Mouse (Mus musculus): ENCODE data around the gene Tmco4. TPM values are rescaled to one million over a fixed set of nuclear protein-coding genes. Genes with fewer than 3 reads are reported as not detected.

Tmco4 gene
- polyA plus RNA-seq, 1 experiment from 2014 or later: 1.4 TPM

DNA sequence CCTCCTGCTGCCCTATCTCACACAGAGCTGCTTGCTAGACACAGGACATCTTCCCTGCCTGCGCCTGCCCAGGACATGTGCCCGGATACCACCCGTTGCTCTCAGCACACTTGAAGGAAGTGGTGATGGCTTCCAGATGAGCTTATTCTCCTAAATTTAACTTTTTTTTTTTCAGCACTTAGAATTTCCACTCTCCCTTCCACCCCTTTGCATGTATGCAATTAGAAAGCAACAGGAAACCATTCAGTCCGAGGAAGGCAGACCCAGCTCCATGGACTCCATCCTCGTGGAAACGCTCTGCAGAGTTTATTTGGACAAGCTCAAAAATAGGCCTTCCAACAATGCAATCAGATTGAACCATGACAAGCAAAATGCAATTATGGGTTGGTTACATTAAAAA, 128.9 kb downstream of the Tmco4 start:
- no peaks in the 10 kb centered on the region for H3K27me3 ChIP-seq (ENCODE audit: control insufficient read depth, insufficient read depth, low read length)
- H3K27ac ChIP-seq (replicated peaks; ENCODE audit: low read depth, low read length): no peak overlapping the region
- H3K4me2 ChIP-seq (ENCODE audit: low read depth, severe bottlenecking): no peak overlapping the region
- peaks cover 11% of the 10 kb centered on the region for H3K36me3 ChIP-seq (ENCODE audit: control insufficient read depth, insufficient read depth, low read length)
- H3K4me1 ChIP-seq (ENCODE audit: control insufficient read depth, insufficient read depth, low read length): no peaks in the 10 kb centered on the region
- ATAC-seq (ENCODE audit: insufficient number of reproducible peaks, low FRiP score, low TSS enrichment, low read depth): no peak
- no peaks in the 10 kb centered on the region for H3K9me3 ChIP-seq (ENCODE audit: control insufficient read depth, low read length)
- no peak overlapping the region for H3K9ac ChIP-seq (ENCODE audit: low read length)
- DNase-seq (ENCODE audit: low spot score): no peak
- 75% methylated on average over 6 of the region's 6 CpGs for WGBS
- no peak overlapping the region for H3K4me3 ChIP-seq (ENCODE audit: low read depth, low read length)

DNA sequence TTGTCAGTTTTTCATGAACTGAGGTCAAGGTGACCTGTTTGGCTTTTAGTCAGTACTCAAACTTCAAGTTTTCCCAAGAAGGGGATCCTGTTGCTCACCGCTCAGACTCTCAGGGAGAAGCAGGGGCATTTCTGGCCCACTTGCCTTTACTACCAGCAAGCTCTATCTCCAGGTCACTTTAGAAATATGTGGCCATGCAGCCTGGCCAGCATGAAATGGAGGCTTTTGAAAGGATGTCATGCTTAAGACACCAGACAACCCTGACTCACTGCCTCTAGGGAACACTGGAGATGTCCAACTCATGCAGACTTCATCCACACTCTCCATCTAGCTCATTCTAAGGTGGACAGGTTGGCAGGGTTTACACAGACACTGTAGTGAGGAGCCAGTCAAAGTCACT, 132.8 kb downstream of the Tmco4 start:
- no peak overlapping the region for H3K4me2 ChIP-seq (ENCODE audit: low read depth, severe bottlenecking)
- H3K4me3 ChIP-seq (ENCODE audit: low read depth, low read length): no peak overlapping the region
- H3K27ac ChIP-seq (replicated peaks; ENCODE audit: low read depth, low read length): no peak overlapping the region
- peaks cover 11% of the 10 kb centered on the region for H3K36me3 ChIP-seq (ENCODE audit: control insufficient read depth, insufficient read depth, low read length)
- H3K9ac ChIP-seq (ENCODE audit: low read length): no peak overlapping the region
- H3K4me1 ChIP-seq (ENCODE audit: control insufficient read depth, insufficient read depth, low read length): no peaks in the 10 kb centered on the region
- H3K9me3 ChIP-seq (ENCODE audit: control insufficient read depth, low read length): no peaks in the 10 kb centered on the region
- DNase-seq (ENCODE audit: low spot score): no peak
- no peaks in the 10 kb centered on the region for H3K27me3 ChIP-seq (ENCODE audit: control insufficient read depth, insufficient read depth, low read length)
- 98% methylated on average over 1 of the region's 1 CpGs for WGBS
- ATAC-seq (ENCODE audit: insufficient number of reproducible peaks, low FRiP score, low TSS enrichment, low read depth): no peak

Other genes with a start within 250 kb of the Tmco4 start
- 0.27 and 1.1 TPM in 2 replicates for gene Pla2g2c, start 248.1 kb upstream of the Tmco4 start, polyA plus RNA-seq (2014; fragmentation: Nextera tagmentation; extraction: Ambion mirVana)
- gene Ubxn10, start 235.7 kb upstream of the Tmco4 start, polyA plus RNA-seq (2014; fragmentation: Nextera tagmentation; extraction: Ambion mirVana): 1.9 and 2.3 TPM in 2 replicates
- gene Pla2g2f, start 215.3 kb upstream of the Tmco4 start, polyA plus RNA-seq (2014; fragmentation: Nextera tagmentation; extraction: Ambion mirVana): 0.09 and 0.14 TPM in 2 replicates
- gene Pla2g2d, start 197.2 kb upstream of the Tmco4 start, polyA plus RNA-seq (2014; fragmentation: Nextera tagmentation; extraction: Ambion mirVana): not detected in 2 replicates
- gene Pla2g5, start 109.4 kb upstream of the Tmco4 start, polyA plus RNA-seq (2014; fragmentation: Nextera tagmentation; extraction: Ambion mirVana): 0.12 TPM in 1 of 2 replicates, not detected in the other
- not detected in 2 replicates for gene Gm13030, start 98.9 kb upstream of the Tmco4 start, polyA plus RNA-seq (2014; fragmentation: Nextera tagmentation; extraction: Ambion mirVana)
- not detected in 2 replicates for gene Pla2g2e, start 94.9 kb upstream of the Tmco4 start, polyA plus RNA-seq (2014; fragmentation: Nextera tagmentation; extraction: Ambion mirVana)
- 3.6 and 3.7 TPM in 2 replicates for gene Otud3, start 58.9 kb upstream of the Tmco4 start, polyA plus RNA-seq (2014; fragmentation: Nextera tagmentation; extraction: Ambion mirVana)
- not detected in 2 replicates for gene Rnf186, start 5.8 kb upstream of the Tmco4 start, polyA plus RNA-seq (2014; fragmentation: Nextera tagmentation; extraction: Ambion mirVana)
- 0.07 and 0.11 TPM in 2 replicates for gene Htr6, start 102.7 kb downstream of the Tmco4 start, polyA plus RNA-seq (2014; fragmentation: Nextera tagmentation; extraction: Ambion mirVana)
- 51.8 and 53.8 TPM in 2 replicates for gene Nbl1, start 120.1 kb downstream of the Tmco4 start, polyA plus RNA-seq (2014; fragmentation: Nextera tagmentation; extraction: Ambion mirVana)
- 404 and 456 TPM in 2 replicates for gene Minos1, start 158.2 kb downstream of the Tmco4 start, polyA plus RNA-seq (2014; fragmentation: Nextera tagmentation; extraction: Ambion mirVana)
- 278 and 307 TPM in 2 replicates for gene Capzb, start 220.0 kb downstream of the Tmco4 start, polyA plus RNA-seq (2014; fragmentation: Nextera tagmentation; extraction: Ambion mirVana)

Measured in limb, embryonic 11.5 days (tissue).